Mouse (Mus musculus): ENCODE data around the gene Htr1b.

GRCm38 (mm10) chr9:81622873-81623272 lies 10.8 kb downstream of the Htr1b start:
- TF ChIP-seq CTCF (IDR thresholded peaks at IDR 0.05; ENCODE audit: low read depth), result no peak
- TF ChIP-seq EP300 (optimal IDR thresholded peaks at IDR 0.05), result no peak
